Mouse (Mus musculus) spleen, adult 2 months (tissue): ENCODE data around the gene St13. TPM values are rescaled to one million over a fixed set of nuclear protein-coding genes. Genes with fewer than 3 reads are reported as not detected.
"Not testable (repeated sequence)": the region's sequence is repeated elsewhere in the genome, so short reads cannot be mapped to it uniquely, and the experiment has no call there.

ENCODE experiments used
- DNase-seq, 2 experiments: peaks; one replicate each; pipeline versions ENCODE4 v3.0.0 to v3.0.0-alpha.2; 2012 to 2021; ENCODE audit warnings: low spot score in 2 of 2, low read depth in 1 of 2
- H3K27ac ChIP-seq: fragments of 200-500 bp; 2 replicates; pipeline ENCODE4 v1.5.1; 2012; ENCODE audit warnings: low read length, inconsistent platforms; ENCODE audit not compliant: insufficient read depth
- H3K27me3 ChIP-seq: fragments of 200-500 bp; 2 replicates; pipeline ENCODE4 v1.6.1; 2012; ENCODE audit warnings: mild to moderate bottlenecking, moderate library complexity, low read length, inconsistent platforms; ENCODE audit not compliant: control insufficient read depth, insufficient read depth
- H3K36me3 ChIP-seq: fragments of 200-500 bp; 2 replicates; pipeline ENCODE4 v1.6.1; 2012; ENCODE audit warnings: mild to moderate bottlenecking, low read length, inconsistent platforms; ENCODE audit not compliant: control insufficient read depth, insufficient read depth
- H3K4me1 ChIP-seq: fragments of 200-500 bp; 2 replicates; pipeline ENCODE4 v1.6.1; 2011; ENCODE audit warnings: inconsistent platforms; ENCODE audit not compliant: control insufficient read depth, insufficient read depth, insufficient read length
- H3K4me3 ChIP-seq: fragments of 200-500 bp; 2 replicates; pipeline ENCODE4 v1.5.1; 2011; ENCODE audit warnings: mild to moderate bottlenecking, inconsistent platforms; ENCODE audit not compliant: insufficient read depth, insufficient read length; ENCODE audit errors: extremely low read depth
- CTCF ChIP-seq: fragments of 200-500 bp; IDR thresholded peaks from 2 replicates; pipeline ENCODE4 v1.5.1; 2011; ENCODE audit warnings: mild to moderate bottlenecking, inconsistent platforms; ENCODE audit not compliant: insufficient read depth, insufficient read length, insufficient replicate concordance; ENCODE audit errors: extremely low read depth
- POLR2A ChIP-seq: fragments of 200-500 bp; IDR thresholded peaks from 2 replicates; pipeline ENCODE4 v1.6.1; 2011; ENCODE audit warnings: low read depth, low read length, inconsistent platforms
- WGBS: fragments of 180-500 bp; shearing (Covaris S2); methylation state at CpG from one replicate; pipeline ENCODE4 v1.1.7; 2018; 5-methylcytosine and 5-hydroxymethylcytosine counted together
- polyA plus RNA-seq: library from polyadenylated mRNA; depleted of rRNA; stranded (reverse); fragments of >200 nt; gene quantifications from 2 replicates; pipeline ENCODE4 v1.2.3, GENCODE M21; 2012

The St13 gene
- polyA plus RNA-seq, 1 experiment, result 16.2 TPM

- no peak overlapping the region for H3K27ac ChIP-seq
- peaks cover 8% of the 10 kb centered on the region for H3K4me1 ChIP-seq
Measured at GRCm38 (mm10) chr15:81421454-81421853, 21.6 kb upstream of the St13 start.

GRCm38 (mm10) chr15:81418065-81418464 lies 18.2 kb upstream of the St13 start:
- Histone ChIP-seq H3K27me3 (no peaks in the 10 kb centered on the region), H3K4me3 (no peak overlapping the region), H3K36me3 (no peaks in the 10 kb centered on the region), H3K27ac (no peak overlapping the region), H3K4me1 (peaks cover 8% of the 10 kb centered on the region)
- TF ChIP-seq CTCF, result no peak
- no peak for TF ChIP-seq POLR2A
- WGBS, result 89% methylated on average over 4 of the region's 4 CpGs
- DNase-seq, result no peak

More at GRCm38 (mm10) chr15:81421454-81421853, 21.6 kb upstream of the St13 start:
- DNase-seq, result no peak
- 44% methylated on average over 1 of the region's 1 CpGs for WGBS
- Histone ChIP-seq H3K27me3 (no peaks in the 10 kb centered on the region), H3K36me3 (no peaks in the 10 kb centered on the region), H3K4me3 (no peak overlapping the region)
- TF ChIP-seq CTCF (no peak), POLR2A (no peak)

DNA sequence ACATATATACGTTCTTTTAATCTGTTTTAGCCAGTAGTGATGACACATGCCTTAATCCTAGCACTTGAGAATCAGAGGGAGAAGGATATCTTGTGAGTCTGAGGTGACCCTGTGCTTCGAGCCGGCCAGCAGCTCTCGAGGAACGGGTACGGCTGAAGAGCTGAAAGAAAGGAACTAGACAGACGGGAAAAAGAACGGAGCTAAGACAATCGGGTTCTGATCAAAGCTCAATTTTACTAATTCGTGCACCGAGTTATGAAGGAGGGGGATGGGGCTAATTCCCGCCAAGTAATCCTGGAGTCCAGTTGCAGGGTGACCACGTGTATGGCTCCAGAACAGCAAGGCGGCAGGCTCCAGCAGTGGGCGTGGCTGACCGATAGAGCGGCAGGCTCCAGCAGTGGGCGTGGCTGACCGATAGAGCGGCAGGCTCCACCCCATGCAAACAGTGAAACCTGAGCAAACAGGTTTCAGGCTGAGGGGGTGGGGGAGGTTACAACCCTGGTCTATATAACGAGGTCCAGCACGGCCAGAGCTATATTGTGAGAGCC lies 17.0 kb upstream of the St13 start:
- not testable (repeated sequence) for H3K4me1 ChIP-seq, H3K27me3 ChIP-seq, H3K36me3 ChIP-seq, H3K27ac ChIP-seq
- 3% methylated on average over 22 of the region's 22 CpGs for WGBS
- H3K4me3 ChIP-seq, result peak overlapping the region; percentile 45
- DNase-seq, result peak in 1 of 2 experiments; percentile 58

GRCm38 (mm10) chr15:81408199-81408598 lies 8.3 kb upstream of the St13 start, which contains the start of gene Dnajb7:
Gene Dnajb7, minus strand, starts transcription at chr15:81408299.
- Histone ChIP-seq H3K4me3 (no peak within 1 kb of the TSS), H3K36me3 (peaks cover 1% of the 10 kb centered on the region; the same call in 1 of the 2 replicates), H3K4me1 (no peaks in the 10 kb centered on the region), H3K27ac (no peak within 1 kb of the TSS), H3K27me3 (no peaks in the 10 kb centered on the region)
- no peak for DNase-seq
- TF ChIP-seq CTCF, result no peak
- TF ChIP-seq POLR2A, result no peak
- WGBS, result 97% methylated on average over 1 of the region's 1 CpGs

DNA sequence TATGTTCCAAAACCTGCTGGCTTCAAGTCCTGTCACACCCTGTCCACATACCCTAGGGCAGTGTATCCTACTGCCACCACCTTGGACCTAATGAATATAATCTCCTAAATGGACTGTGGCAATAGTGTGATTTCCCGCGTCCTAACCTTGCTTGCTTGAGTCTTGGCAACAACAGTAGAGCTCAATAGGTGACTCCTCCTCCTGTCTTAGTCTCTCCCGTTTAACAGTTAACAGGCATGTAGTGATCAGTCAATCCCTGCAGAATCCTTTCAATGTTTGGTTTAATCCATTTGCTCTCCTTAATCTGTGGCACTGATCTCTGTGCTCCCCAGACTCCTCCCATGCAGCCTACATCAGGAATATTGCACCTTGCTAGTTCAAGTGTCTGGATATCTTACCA lies 5.1 kb upstream of the St13 start:
- TF ChIP-seq POLR2A (no peak), CTCF (no peak)

GRCm38 (mm10) chr15:81399297-81399637 lies 610 bp downstream of the St13 start:
- H3K36me3 ChIP-seq, result no peaks in the 10 kb centered on the region
- H3K27ac ChIP-seq, result peak overlapping the region; percentile 94
- under 1% methylated on average over 21 of the region's 21 CpGs for WGBS
- H3K27me3 ChIP-seq, result no peaks in the 10 kb centered on the region
- no peaks in the 10 kb centered on the region; the same call in 1 of the 2 replicates for H3K4me1 ChIP-seq
- TF ChIP-seq POLR2A, result no peak; the same call in 1 of the 2 replicates
- no peak for TF ChIP-seq CTCF
- H3K4me3 ChIP-seq, result peak overlapping the region; percentile 98
- no peak for DNase-seq

More for the DNA sequence above, 5.1 kb upstream of the St13 start:
- no peak overlapping the region for H3K4me3 ChIP-seq
- DNase-seq, result no peak
- H3K27me3 ChIP-seq, result no peaks in the 10 kb centered on the region
- H3K36me3 ChIP-seq, result peaks cover 1% of the 10 kb centered on the region; the same call in 1 of the 2 replicates
- no peaks in the 10 kb centered on the region; the same call in 1 of the 2 replicates for H3K4me1 ChIP-seq
- H3K27ac ChIP-seq, result no peak overlapping the region
- 96% methylated on average over 3 of the region's 3 CpGs for WGBS

GRCm38 (mm10) chr15:81398189-81398588 lies 1.7 kb downstream of the St13 start:
- H3K36me3 ChIP-seq, result no peaks in the 10 kb centered on the region
- TF ChIP-seq POLR2A (no peak), CTCF (no peak)
- H3K4me1 ChIP-seq, result no peaks in the 10 kb centered on the region; the same call in 1 of the 2 replicates
- H3K27ac ChIP-seq, result no peak overlapping the region
- no peaks in the 10 kb centered on the region for H3K27me3 ChIP-seq
- no peak overlapping the region for H3K4me3 ChIP-seq
- DNase-seq, result no peak
